Mouse (Mus musculus): ENCODE results near the gene Gps2. TPM values are rescaled to one million over a fixed set of nuclear protein-coding genes. Genes with fewer than 3 reads are reported as not detected.
"Not testable (repeated sequence)": the region's sequence is repeated elsewhere in the genome, so short reads cannot be mapped to it uniquely, and the experiment has no call there.

Gene Gps2
- polyA plus RNA-seq, 1 experiment: 69.2 TPM

GRCm38 (mm10) chr11:69952274-69952673, 38.6 kb downstream of the Gps2 start:
- WGBS: 45% methylated on average over 1 of the region's 1 CpGs
- DNase-seq (ENCODE audit: low read depth, low spot score): no peak

- no peak for DNase-seq (ENCODE audit: low read depth, low spot score)
- WGBS: 25% methylated on average over 11 of the region's 11 CpGs
Measured at GRCm38 (mm10) chr11:69953267-69953915, 39.7 kb downstream of the Gps2 start.

GRCm38 (mm10) chr11:69955618-69956017, 41.9 kb downstream of the Gps2 start:
- not testable (repeated sequence) for DNase-seq (ENCODE audit: low read depth, low spot score)
- 69% methylated on average over 4 of the region's 4 CpGs for WGBS

GRCm38 (mm10) chr11:69956218-69956617, 42.5 kb downstream of the Gps2 start:
- 91% methylated on average over 1 of the region's 1 CpGs for WGBS
- no peak for DNase-seq (ENCODE audit: low read depth, low spot score)

GRCm38 (mm10) chr11:69960616-69961015, 46.9 kb downstream of the Gps2 start:
- no peak for DNase-seq (ENCODE audit: low read depth, low spot score)
- WGBS: 48% methylated on average over 5 of the region's 5 CpGs

- no peak for DNase-seq (ENCODE audit: low read depth, low spot score)
- 5% methylated on average over 5 of the region's 5 CpGs for WGBS
Measured at GRCm38 (mm10) chr11:69961841-69962240, 48.2 kb downstream of the Gps2 start.

- 13% methylated on average over 24 of the region's 24 CpGs for WGBS
- DNase-seq (ENCODE audit: low read depth, low spot score): no peak
Measured at GRCm38 (mm10) chr11:69964650-69965270, 51.1 kb downstream of the Gps2 start, which contains the start of gene Cldn7. Gene Cldn7, plus strand, starts transcription at chr11:69964779.

GRCm38 (mm10) chr11:69965271-69966005, 51.8 kb downstream of the Gps2 start:
- no peak for DNase-seq (ENCODE audit: low read depth, low spot score)
- 5% methylated on average over 49 of the region's 49 CpGs for WGBS

Other genes with a start within 250 kb of the Gps2 start
- gene Cd68, start 247.7 kb upstream of the Gps2 start, polyA plus RNA-seq (2012; rRNA removed): 20.2 and 20.6 TPM in 2 replicates
- gene Eif4a1, start 241.5 kb upstream of the Gps2 start, polyA plus RNA-seq (2012; rRNA removed): 354 and 356 TPM in 2 replicates
- 43.4 and 55.1 TPM in 2 replicates for gene Senp3, start 231.8 kb upstream of the Gps2 start, polyA plus RNA-seq (2012; rRNA removed)
- gene Tnfsf13, start 228.1 kb upstream of the Gps2 start, polyA plus RNA-seq (2012; rRNA removed): 14.4 and 16.2 TPM in 2 replicates
- 13.1 and 13.8 TPM in 2 replicates for gene Tnfsf12, start 218.0 kb upstream of the Gps2 start, polyA plus RNA-seq (2012; rRNA removed)
- gene Tnfsfm13, start 217.8 kb upstream of the Gps2 start, polyA plus RNA-seq (2012; rRNA removed): 2.3 and 2.8 TPM in 2 replicates
- 17.5 and 33.3 TPM in 2 replicates for gene Polr2a, start 155.3 kb upstream of the Gps2 start, polyA plus RNA-seq (2012; rRNA removed)
- gene Slc35g3, start 151.9 kb upstream of the Gps2 start, polyA plus RNA-seq (2012; rRNA removed): 0.07 TPM in 1 of 2 replicates, not detected in the other
- 7.5 and 10.7 TPM in 2 replicates for gene Zbtb4, start 148.0 kb upstream of the Gps2 start, polyA plus RNA-seq (2012; rRNA removed)
- 7.3 and 10.3 TPM in 2 replicates for gene Chrnb1, start 117.9 kb upstream of the Gps2 start, polyA plus RNA-seq (2012; rRNA removed)
- 2.8 and 4.4 TPM in 2 replicates for gene Fgf11, start 112.0 kb upstream of the Gps2 start, polyA plus RNA-seq (2012; rRNA removed)
- gene Tmem102, start 108.3 kb upstream of the Gps2 start, polyA plus RNA-seq (2012; rRNA removed): 38.7 and 39.1 TPM in 2 replicates
- not detected in 2 replicates for gene Gm39566, start 98.6 kb upstream of the Gps2 start, polyA plus RNA-seq (2012; rRNA removed)
- gene Spem2, start 95.4 kb upstream of the Gps2 start, polyA plus RNA-seq (2012; rRNA removed): not detected in 2 replicates
- gene Spem1, start 91.7 kb upstream of the Gps2 start, polyA plus RNA-seq (2012; rRNA removed): 0.12 TPM in 1 of 2 replicates, not detected in the other
- gene Nlgn2, start 76.1 kb upstream of the Gps2 start, polyA plus RNA-seq (2012; rRNA removed): 5.1 and 7.0 TPM in 2 replicates
- 194 and 208 TPM in 2 replicates for gene Tmem256, start 75.4 kb upstream of the Gps2 start, polyA plus RNA-seq (2012; rRNA removed)
- gene Plscr3, start 67.5 kb upstream of the Gps2 start, polyA plus RNA-seq (2012; rRNA removed): 31.6 and 36.1 TPM in 2 replicates
- 28.8 and 34.4 TPM in 2 replicates for gene Tnk1, start 55.2 kb upstream of the Gps2 start, polyA plus RNA-seq (2012; rRNA removed)
- gene Tmem95, start 35.9 kb upstream of the Gps2 start, polyA plus RNA-seq (2012; rRNA removed): not detected in 2 replicates
- 1.8 and 3.0 TPM in 2 replicates for gene Kctd11, start 32.5 kb upstream of the Gps2 start, polyA plus RNA-seq (2012; rRNA removed)
- gene Acap1, start 18.3 kb upstream of the Gps2 start, polyA plus RNA-seq (2012; rRNA removed): 16.1 and 16.4 TPM in 2 replicates
- 3.0 and 3.8 TPM in 2 replicates for gene 2810408A11Rik, start 12.9 kb upstream of the Gps2 start, polyA plus RNA-seq (2012; rRNA removed)
- gene Neurl4, start 12.8 kb upstream of the Gps2 start, polyA plus RNA-seq (2012; rRNA removed): 24.4 and 36.7 TPM in 2 replicates
- 619 and 694 TPM in 2 replicates for gene Eif5a, start 8.1 kb downstream of the Gps2 start, polyA plus RNA-seq (2012; rRNA removed)
- gene Ybx2, start 21.9 kb downstream of the Gps2 start, polyA plus RNA-seq (2012; rRNA removed): 14.7 and 16.5 TPM in 2 replicates
- 27.4 and 27.5 TPM in 2 replicates for gene Slc2a4, start 34.3 kb downstream of the Gps2 start, polyA plus RNA-seq (2012; rRNA removed)
- 1,377 and 1,643 TPM in 2 replicates for gene Cldn7, start 50.9 kb downstream of the Gps2 start, polyA plus RNA-seq (2012; rRNA removed)
- gene Ctdnep1, start 67.3 kb downstream of the Gps2 start, polyA plus RNA-seq (2012; rRNA removed): 134 and 154 TPM in 2 replicates
- gene Elp5, start 68.6 kb downstream of the Gps2 start, polyA plus RNA-seq (2012; rRNA removed): 70.5 and 78.1 TPM in 2 replicates
- 527 and 719 TPM in 2 replicates for gene Gabarap, start 77.3 kb downstream of the Gps2 start, polyA plus RNA-seq (2012; rRNA removed)
- 16.3 and 17.3 TPM in 2 replicates for gene Phf23, start 81.9 kb downstream of the Gps2 start, polyA plus RNA-seq (2012; rRNA removed)
- 5.5 and 5.8 TPM in 2 replicates for gene Dvl2, start 86.7 kb downstream of the Gps2 start, polyA plus RNA-seq (2012; rRNA removed)
- gene Acadvl, start 101.5 kb downstream of the Gps2 start, polyA plus RNA-seq (2012; rRNA removed): 92.8 and 125 TPM in 2 replicates
- gene Dlg4, start 103.1 kb downstream of the Gps2 start, polyA plus RNA-seq (2012; rRNA removed): 5.1 and 5.9 TPM in 2 replicates
- gene Asgr1, start 140.2 kb downstream of the Gps2 start, polyA plus RNA-seq (2012; rRNA removed): not detected in 2 replicates
- gene Asgr2, start 178.8 kb downstream of the Gps2 start, polyA plus RNA-seq (2012; rRNA removed): 0.25 and 0.32 TPM in 2 replicates
- gene Mgl2, start 216.4 kb downstream of the Gps2 start, polyA plus RNA-seq (2012; rRNA removed): 3.5 and 5.2 TPM in 2 replicates
- 1.4 and 2.9 TPM in 2 replicates for gene Clec10a, start 242.3 kb downstream of the Gps2 start, polyA plus RNA-seq (2012; rRNA removed)

Data from large intestine, adult 2 months (tissue).